Mouse (Mus musculus): Measurements from ENCODE around the gene Nub1.

Nub1 gene

GRCm38 (mm10) chr5:24685366-24686093, at the start of gene Nub1:
TSS of gene Nub1 (plus strand) at chr5:24685532.
- DNase-seq (ENCODE audit: low spot score in 2 of 2), result peak; percentile 98 to 99

DNA sequence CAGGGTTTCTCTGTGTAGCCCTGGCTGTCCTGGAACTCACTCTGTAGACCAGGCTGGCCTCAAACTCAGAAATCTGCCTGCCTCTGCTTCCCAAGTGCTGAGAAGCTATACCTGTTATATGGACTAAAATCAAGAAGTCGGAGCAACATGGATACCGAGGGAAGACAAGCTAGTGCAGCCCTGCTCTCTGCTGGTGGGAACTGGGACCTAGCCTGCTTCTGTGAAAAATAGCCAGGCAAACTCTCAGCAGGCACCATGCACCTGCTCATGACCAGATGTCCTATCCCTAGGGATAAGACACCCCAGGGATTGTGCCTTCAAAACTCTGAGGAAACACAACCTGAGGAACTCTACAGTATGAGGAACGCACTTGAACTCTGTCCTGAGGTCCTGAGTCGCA, 48.3 kb upstream of the Nub1 start:
- DNase-seq (ENCODE audit: low spot score in 2 of 2), result no peak

DNA sequence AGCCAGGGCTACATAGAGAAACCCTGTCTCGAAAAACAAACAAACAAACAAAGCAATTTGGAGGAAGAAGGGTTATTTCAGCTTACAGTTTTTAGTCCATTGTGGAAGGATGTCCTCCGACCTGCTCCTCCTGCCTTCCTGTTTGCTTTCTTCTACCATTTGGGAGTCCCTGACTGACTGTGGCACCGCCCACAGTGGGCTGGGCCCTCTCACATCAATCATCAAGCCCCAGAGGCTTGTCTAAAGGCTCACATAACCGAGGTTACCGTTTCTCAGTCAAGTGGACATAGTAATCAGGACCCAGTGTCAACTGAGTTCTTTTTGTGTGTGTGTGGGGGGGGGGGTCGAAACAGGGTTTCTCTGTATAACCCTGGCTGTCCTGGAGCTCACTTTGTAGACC, 47.2 kb upstream of the Nub1 start:
- no peak for DNase-seq (ENCODE audit: low spot score in 2 of 2)

GRCm38 (mm10) chr5:24639081-24639480, 46.3 kb upstream of the Nub1 start:
- no peak for DNase-seq (ENCODE audit: low spot score in 2 of 2)

GRCm38 (mm10) chr5:24645454-24645853, 39.9 kb upstream of the Nub1 start:
- no peak for DNase-seq (ENCODE audit: low spot score in 2 of 2)

DNA sequence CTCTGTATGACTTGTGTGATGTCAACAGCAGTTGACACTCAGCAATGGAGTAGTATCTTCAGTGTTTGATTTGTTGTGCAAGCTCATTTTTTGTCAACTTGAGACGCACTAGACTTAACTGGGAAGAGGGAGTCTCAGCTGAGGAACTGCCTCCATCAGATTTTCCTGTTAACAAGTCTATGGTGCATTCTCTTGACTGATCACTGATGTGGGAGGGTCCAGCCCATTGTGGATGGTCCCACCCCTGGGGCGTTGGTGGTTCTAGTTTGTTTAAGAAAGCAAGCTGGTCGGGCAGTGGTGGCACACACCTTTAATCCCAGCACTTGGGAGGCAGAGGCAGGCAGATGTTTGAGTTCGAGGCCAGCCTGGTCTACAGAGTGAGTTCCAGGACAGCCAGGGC, 36.1 kb upstream of the Nub1 start:
- DNase-seq (ENCODE audit: low spot score in 2 of 2), result no peak

GRCm38 (mm10) chr5:24649701-24650100, 35.6 kb upstream of the Nub1 start:
- no peak for DNase-seq (ENCODE audit: low spot score in 2 of 2)

DNA sequence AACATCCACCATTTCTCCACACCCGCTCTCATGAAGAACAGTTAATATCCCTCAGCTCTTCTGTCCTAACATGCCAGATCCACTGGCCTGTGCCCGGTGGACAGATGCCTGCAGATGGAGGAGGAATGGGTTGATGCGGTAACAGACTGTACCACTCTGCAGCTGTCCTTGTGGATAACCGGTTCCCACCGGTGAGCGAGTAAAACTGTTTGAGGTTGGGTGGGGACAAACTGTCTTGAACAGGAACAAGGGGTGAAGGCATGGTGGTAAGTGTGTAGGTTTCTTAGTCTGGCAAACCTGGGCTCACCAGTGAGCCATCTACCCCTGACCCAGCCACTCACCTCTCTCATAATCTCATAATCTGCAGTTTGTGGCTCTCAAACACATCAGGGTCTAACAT, 34.0 kb upstream of the Nub1 start:
- DNase-seq (ENCODE audit: low spot score in 2 of 2), result no peak

GRCm38 (mm10) chr5:24651768-24652752, 33.3 kb upstream of the Nub1 start:
- DNase-seq (ENCODE audit: low spot score in 2 of 2), result peak; percentile 26 to 75

- no peak for DNase-seq (ENCODE audit: low spot score in 2 of 2)
These were observed 32.6 kb upstream of the Nub1 start for GRCm38 (mm10) chr5:24652780-24653179.

- DNase-seq (ENCODE audit: low spot score in 2 of 2), result no peak
These were observed 30.8 kb upstream of the Nub1 start for GRCm38 (mm10) chr5:24654491-24654890.

DNA sequence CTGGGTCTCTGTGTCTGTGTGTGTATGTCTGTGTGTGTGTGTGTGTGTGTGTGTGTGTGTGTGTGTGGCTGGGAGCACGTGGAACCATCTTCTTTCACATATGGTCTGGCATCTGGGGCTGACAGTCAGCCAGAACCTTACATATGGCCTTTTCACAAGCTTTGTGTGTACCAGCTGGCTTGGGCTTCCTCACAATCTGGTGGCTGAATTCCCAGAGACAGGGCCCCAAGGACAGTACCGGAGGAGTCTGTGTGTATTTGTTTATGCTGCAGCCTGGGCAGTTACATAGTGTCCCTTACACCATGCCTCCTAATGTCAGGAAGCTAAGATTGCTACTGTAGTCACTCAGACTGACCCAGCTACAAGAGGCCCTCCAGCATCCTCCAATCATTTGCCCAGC, 28.2 kb upstream of the Nub1 start:
- DNase-seq (ENCODE audit: low spot score in 2 of 2), result no peak

DNA sequence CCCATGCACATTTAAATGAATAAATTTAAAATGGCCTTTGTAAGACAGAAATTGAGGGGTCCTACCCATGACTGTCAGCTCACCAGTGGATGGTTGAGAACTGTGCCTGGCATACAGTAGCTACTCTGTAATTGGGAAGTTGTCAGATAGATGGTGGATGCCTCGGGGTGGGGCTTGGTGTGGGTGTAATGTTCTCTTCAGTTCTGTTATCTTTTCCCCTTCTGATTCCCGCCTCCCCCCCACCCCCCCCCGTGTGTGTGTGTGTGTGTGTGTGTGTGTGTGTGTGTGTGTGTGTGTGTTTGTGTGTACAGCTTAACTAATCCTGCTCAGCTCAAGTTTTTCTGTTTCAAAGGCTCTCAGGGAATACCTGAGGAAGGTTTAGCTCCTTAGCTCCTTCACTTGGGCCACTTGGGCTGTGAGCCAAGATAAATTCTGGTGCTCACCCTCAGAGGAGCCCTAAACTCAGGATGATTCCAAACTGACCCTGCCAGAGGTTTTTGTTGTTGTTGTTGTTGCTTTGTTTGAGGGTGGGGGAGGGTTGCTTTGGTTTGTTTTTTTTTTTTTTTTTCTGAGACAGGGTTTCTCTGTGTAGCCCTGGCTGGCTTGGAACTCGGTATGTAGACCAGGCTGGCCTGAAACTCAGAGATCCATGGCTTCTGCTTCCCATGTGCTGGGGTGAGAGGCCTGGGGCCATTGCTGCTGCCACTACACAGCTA, 25.5 kb upstream of the Nub1 start:
- no peak for DNase-seq (ENCODE audit: low spot score in 2 of 2)

DNA sequence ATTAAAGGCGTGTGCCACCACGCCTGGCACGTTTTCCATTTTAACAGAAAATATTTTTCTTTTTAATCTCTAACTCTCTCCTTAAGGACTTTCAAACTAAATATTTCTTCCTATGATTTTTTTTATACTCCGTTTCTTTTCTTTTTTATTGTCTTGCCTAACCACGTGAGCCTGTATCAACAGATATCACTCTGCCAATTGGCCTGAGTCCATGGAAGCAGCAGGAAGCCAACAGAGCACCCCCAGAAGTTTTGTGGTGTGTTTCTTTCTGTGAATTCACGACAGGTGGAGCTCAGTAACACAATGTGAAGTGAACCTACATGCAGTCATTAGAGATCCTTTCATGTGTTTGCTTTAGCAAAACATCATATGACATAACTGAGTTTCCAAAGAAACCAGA, 23.9 kb upstream of the Nub1 start:
- no peak for DNase-seq (ENCODE audit: low spot score in 2 of 2)

DNA sequence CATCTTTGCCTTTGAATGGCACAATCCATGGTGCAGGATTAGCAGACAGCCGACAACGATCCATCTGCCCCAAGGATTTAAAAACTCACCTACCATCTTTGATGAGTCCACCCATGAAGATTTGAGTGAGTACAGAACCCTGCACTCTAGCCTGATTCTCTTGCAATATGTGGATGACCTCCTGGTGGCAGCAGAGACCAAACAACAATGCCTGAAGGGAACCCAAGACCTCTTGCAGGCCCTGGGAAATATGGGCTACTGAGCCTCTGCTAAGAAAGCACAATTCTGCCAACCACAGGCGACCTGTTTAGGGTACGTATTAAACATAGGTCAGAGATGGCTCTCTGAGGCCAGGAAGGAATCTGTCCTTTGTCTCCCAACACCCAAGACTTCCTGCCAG, 11.1 kb upstream of the Nub1 start:
- peak; percentile 63 to 82 for DNase-seq (ENCODE audit: low spot score in 2 of 2)

DNA sequence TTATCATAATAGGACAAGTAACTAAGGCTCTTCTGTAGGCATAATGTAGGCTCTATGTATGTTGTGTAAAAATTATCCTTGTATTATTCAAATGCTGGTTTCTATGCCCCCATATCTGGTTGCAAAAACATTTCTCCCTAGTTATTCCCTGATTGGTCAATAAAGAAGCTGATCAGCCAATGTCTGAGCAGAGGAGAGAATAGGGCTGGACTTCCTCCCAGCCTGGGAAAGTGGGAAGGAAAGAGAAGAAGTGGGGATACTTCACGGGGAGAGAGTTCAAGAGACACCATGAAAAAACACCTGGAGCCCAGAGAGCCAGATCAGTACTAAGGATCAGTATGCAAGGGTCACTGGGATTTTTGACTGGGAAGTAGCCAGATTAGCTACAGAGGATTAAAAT, 3.9 kb upstream of the Nub1 start:
- DNase-seq (ENCODE audit: low spot score in 2 of 2), result no peak

DNA sequence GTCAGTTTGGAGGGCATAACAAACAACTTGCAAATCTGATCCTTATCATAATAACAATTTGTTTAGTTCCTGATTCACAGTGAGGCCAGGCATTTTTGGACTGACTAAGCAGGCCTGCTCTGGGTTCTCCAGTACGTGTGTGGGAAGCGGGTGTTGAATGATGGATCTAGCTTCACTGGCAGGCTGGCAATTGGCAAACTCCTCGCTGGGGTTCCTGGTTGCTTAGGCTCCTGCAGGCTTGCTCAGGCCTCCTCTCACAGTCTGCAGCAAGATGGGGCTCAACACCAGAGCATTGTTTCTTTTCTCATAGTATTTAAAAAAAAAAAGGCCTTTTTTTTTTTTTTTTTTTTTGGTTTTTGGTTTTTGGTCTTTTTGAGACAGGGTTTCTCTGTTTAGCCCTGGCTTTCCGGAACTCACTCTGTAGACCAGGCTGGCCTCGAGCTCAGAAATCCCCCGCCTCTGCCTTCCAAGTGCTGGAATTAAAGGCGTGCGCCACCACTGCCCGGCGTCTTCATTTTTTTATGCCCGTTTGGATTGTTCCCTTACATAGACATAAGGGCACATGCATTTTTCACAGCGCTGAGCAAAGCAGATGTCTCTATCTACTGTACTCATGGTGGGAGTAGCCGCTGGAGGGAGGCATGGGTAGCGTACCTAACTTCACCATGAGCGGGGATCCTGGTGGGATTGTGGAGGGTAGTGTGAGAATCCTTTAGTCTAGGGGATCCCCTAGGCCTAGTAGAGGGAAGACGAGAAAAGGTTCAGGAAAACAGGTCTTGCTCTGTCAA, 560 bp upstream of the Nub1 start:
- DNase-seq (ENCODE audit: low spot score in 2 of 2), result peak; percentile 32 to 45

DNA sequence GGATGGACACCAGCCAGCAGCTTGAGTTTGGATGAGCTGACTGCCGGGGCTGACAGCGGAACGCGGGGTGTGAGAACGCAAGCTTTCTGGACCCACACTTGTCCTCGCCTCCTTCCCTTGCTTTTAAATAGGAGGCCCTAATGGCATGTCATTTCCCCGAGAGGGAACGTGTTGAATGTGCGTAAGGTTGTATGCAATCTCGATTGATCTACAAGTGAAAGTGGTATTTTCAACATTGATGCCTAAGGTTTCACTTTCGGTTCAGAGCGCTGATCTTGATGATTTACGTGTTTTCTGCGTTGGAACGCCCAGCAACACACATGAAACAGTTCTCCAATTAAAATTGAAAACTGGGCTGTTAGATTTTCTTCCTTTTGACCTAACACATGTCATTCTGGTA, 844 bp downstream of the Nub1 start:
- DNase-seq (ENCODE audit: low spot score in 2 of 2), result no peak

GRCm38 (mm10) chr5:24686671-24687420, 1.5 kb downstream of the Nub1 start:
- DNase-seq (ENCODE audit: low spot score in 2 of 2), result peak in 1 of 2 experiments; percentile 14

DNA sequence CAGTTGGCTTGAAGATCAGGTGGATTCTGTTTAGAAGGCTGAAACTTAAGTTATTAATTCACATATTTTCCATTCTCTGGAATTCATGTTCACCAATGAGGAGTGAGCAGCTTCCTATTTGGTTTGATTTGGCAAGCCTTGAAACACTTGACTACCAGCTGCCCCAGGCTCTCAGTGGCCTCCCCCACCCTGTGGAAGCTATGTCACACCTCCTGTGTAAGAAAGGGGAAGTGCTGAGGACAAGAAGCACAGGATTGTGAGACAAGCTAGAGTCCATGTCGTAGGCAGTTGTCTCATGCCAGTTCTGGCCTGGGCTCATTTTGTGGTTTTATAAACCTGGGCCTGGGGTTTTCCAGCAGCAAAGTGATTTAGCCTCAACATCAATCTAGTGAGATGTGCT, 2.4 kb downstream of the Nub1 start:
- DNase-seq (ENCODE audit: low spot score in 2 of 2), result no peak

GRCm38 (mm10) chr5:24696704-24697103, 11.4 kb downstream of the Nub1 start:
- no peak for DNase-seq (ENCODE audit: low spot score in 2 of 2)
